Mouse (Mus musculus): ENCODE measurements at regions not wholly inside any gene's neighbourhood (a gene's known extent, or its start where the extent isn't known, plus 50 kb on each side); places are given as distances from the start of the nearest gene placed in this dataset.

- Histone ChIP-seq H3K4me1 (ENCODE audit: control insufficient read depth, insufficient read depth, low read length) (no peaks in the 10 kb centered on the region), H3K9me3 (ENCODE audit: control insufficient read depth, low read depth, low read length) (no peaks in the 10 kb centered on the region), H3K4me2 (replicated peaks; ENCODE audit: low read depth, low read length) (no peak overlapping the region), H3K27ac (ENCODE audit: low read length) (no peak overlapping the region), H3K36me3 (ENCODE audit: control insufficient read depth, insufficient read depth, low read length) (no peaks in the 10 kb centered on the region), H3K9ac (replicated peaks; ENCODE audit: low read depth, low read length) (no peak overlapping the region), H3K4me3 (ENCODE audit: low read depth, low read length) (no peak overlapping the region), H3K27me3 (ENCODE audit: control insufficient read depth, insufficient read depth, low read length) (no peaks in the 10 kb centered on the region)
- ATAC-seq (ENCODE audit: insufficient number of reproducible peaks, insufficient read depth, low FRiP score, low read depth), result no peak
- WGBS, result 67% methylated on average over 8 of the region's 8 CpGs
These were observed 210.6 kb downstream of the Csnka2ip start for GRCm38 (mm10) chr16:64391440-64392197.

GRCm38 (mm10) chr16:64368608-64369399 is 233.4 kb downstream of the Csnka2ip start:
- H3K9ac ChIP-seq (replicated peaks; ENCODE audit: low read depth, low read length), result no peak overlapping the region
- no peaks in the 10 kb centered on the region for H3K27me3 ChIP-seq (ENCODE audit: control insufficient read depth, insufficient read depth, low read length)
- no peak for ATAC-seq (ENCODE audit: insufficient number of reproducible peaks, insufficient read depth, low FRiP score, low read depth)
- H3K9me3 ChIP-seq (ENCODE audit: control insufficient read depth, low read depth, low read length), result no peaks in the 10 kb centered on the region
- no peak overlapping the region for H3K27ac ChIP-seq (ENCODE audit: low read length)
- H3K36me3 ChIP-seq (ENCODE audit: control insufficient read depth, insufficient read depth, low read length), result no peaks in the 10 kb centered on the region
- H3K4me1 ChIP-seq (ENCODE audit: control insufficient read depth, insufficient read depth, low read length), result no peaks in the 10 kb centered on the region
- H3K4me3 ChIP-seq (ENCODE audit: low read depth, low read length), result no peak overlapping the region
- H3K4me2 ChIP-seq (replicated peaks; ENCODE audit: low read depth, low read length), result no peak overlapping the region
- 63% methylated on average over 13 of the region's 13 CpGs for WGBS

- WGBS, result 49% methylated on average over 10 of the region's 10 CpGs
- Histone ChIP-seq H3K27me3 (ENCODE audit: control insufficient read depth, insufficient read depth, low read length) (no peaks in the 10 kb centered on the region), H3K4me3 (ENCODE audit: low read depth, low read length) (no peak overlapping the region), H3K4me1 (ENCODE audit: control insufficient read depth, insufficient read depth, low read length) (no peaks in the 10 kb centered on the region), H3K27ac (ENCODE audit: low read length) (no peak overlapping the region), H3K9ac (replicated peaks; ENCODE audit: low read depth, low read length) (no peak overlapping the region), H3K9me3 (ENCODE audit: control insufficient read depth, low read depth, low read length) (no peaks in the 10 kb centered on the region), H3K36me3 (ENCODE audit: control insufficient read depth, insufficient read depth, low read length) (no peaks in the 10 kb centered on the region), H3K4me2 (replicated peaks; ENCODE audit: low read depth, low read length) (no peak overlapping the region)
- no peak for ATAC-seq (ENCODE audit: insufficient number of reproducible peaks, insufficient read depth, low FRiP score, low read depth)
These were observed 254.3 kb downstream of the Csnka2ip start for GRCm38 (mm10) chr16:64347940-64348339.

- WGBS, result 80% methylated on average over 1 of the region's 1 CpGs
- H3K27me3 ChIP-seq (ENCODE audit: control insufficient read depth, insufficient read depth, low read length), result no peaks in the 10 kb centered on the region
These were observed 269.2 kb downstream of the Csnka2ip start for GRCm38 (mm10) chr16:64332887-64333455.

GRCm38 (mm10) chr16:64332195-64332886 is 269.9 kb downstream of the Csnka2ip start:
- Histone ChIP-seq H3K4me2 (replicated peaks; ENCODE audit: low read depth, low read length) (no peak overlapping the region), H3K27me3 (ENCODE audit: control insufficient read depth, insufficient read depth, low read length) (no peaks in the 10 kb centered on the region), H3K9me3 (ENCODE audit: control insufficient read depth, low read depth, low read length) (no peaks in the 10 kb centered on the region), H3K4me1 (ENCODE audit: control insufficient read depth, insufficient read depth, low read length) (no peaks in the 10 kb centered on the region), H3K9ac (replicated peaks; ENCODE audit: low read depth, low read length) (no peak overlapping the region), H3K36me3 (ENCODE audit: control insufficient read depth, insufficient read depth, low read length) (no peaks in the 10 kb centered on the region), H3K27ac (ENCODE audit: low read length) (no peak overlapping the region), H3K4me3 (ENCODE audit: low read depth, low read length) (no peak overlapping the region)
- ATAC-seq (ENCODE audit: insufficient number of reproducible peaks, insufficient read depth, low FRiP score, low read depth), result no peak
- 81% methylated on average over 8 of the region's 8 CpGs for WGBS

More at GRCm38 (mm10) chr16:64332887-64333455, 269.2 kb downstream of the Csnka2ip start:
- no peak overlapping the region for H3K9ac ChIP-seq (replicated peaks; ENCODE audit: low read depth, low read length)
- H3K4me2 ChIP-seq (replicated peaks; ENCODE audit: low read depth, low read length), result no peak overlapping the region
- H3K9me3 ChIP-seq (ENCODE audit: control insufficient read depth, low read depth, low read length), result no peaks in the 10 kb centered on the region
- no peaks in the 10 kb centered on the region for H3K4me1 ChIP-seq (ENCODE audit: control insufficient read depth, insufficient read depth, low read length)
- H3K36me3 ChIP-seq (ENCODE audit: control insufficient read depth, insufficient read depth, low read length), result no peaks in the 10 kb centered on the region
- no peak for ATAC-seq (ENCODE audit: insufficient number of reproducible peaks, insufficient read depth, low FRiP score, low read depth)
- no peak overlapping the region for H3K4me3 ChIP-seq (ENCODE audit: low read depth, low read length)
- H3K27ac ChIP-seq (ENCODE audit: low read length), result no peak overlapping the region

GRCm38 (mm10) chr16:64329264-64330060 is 272.7 kb downstream of the Csnka2ip start:
- ATAC-seq (ENCODE audit: insufficient number of reproducible peaks, insufficient read depth, low FRiP score, low read depth), result no peak
- WGBS, result 82% methylated on average over 11 of the region's 11 CpGs
- no peaks in the 10 kb centered on the region for H3K36me3 ChIP-seq (ENCODE audit: control insufficient read depth, insufficient read depth, low read length)
- H3K4me2 ChIP-seq (replicated peaks; ENCODE audit: low read depth, low read length), result no peak overlapping the region
- H3K27ac ChIP-seq (ENCODE audit: low read length), result no peak overlapping the region
- no peaks in the 10 kb centered on the region for H3K4me1 ChIP-seq (ENCODE audit: control insufficient read depth, insufficient read depth, low read length)
- H3K9ac ChIP-seq (replicated peaks; ENCODE audit: low read depth, low read length), result no peak overlapping the region
- H3K9me3 ChIP-seq (ENCODE audit: control insufficient read depth, low read depth, low read length), result no peaks in the 10 kb centered on the region
- no peaks in the 10 kb centered on the region for H3K27me3 ChIP-seq (ENCODE audit: control insufficient read depth, insufficient read depth, low read length)
- no peak overlapping the region for H3K4me3 ChIP-seq (ENCODE audit: low read depth, low read length)

- Histone ChIP-seq H3K27ac (ENCODE audit: low read length) (no peak overlapping the region), H3K36me3 (ENCODE audit: control insufficient read depth, insufficient read depth, low read length) (no peaks in the 10 kb centered on the region), H3K27me3 (ENCODE audit: control insufficient read depth, insufficient read depth, low read length) (no peaks in the 10 kb centered on the region), H3K9ac (replicated peaks; ENCODE audit: low read depth, low read length) (no peak overlapping the region), H3K4me3 (ENCODE audit: low read depth, low read length) (no peak overlapping the region), H3K4me1 (ENCODE audit: control insufficient read depth, insufficient read depth, low read length) (no peaks in the 10 kb centered on the region), H3K4me2 (replicated peaks; ENCODE audit: low read depth, low read length) (no peak overlapping the region), H3K9me3 (ENCODE audit: control insufficient read depth, low read depth, low read length) (no peaks in the 10 kb centered on the region)
- ATAC-seq (ENCODE audit: insufficient number of reproducible peaks, insufficient read depth, low FRiP score, low read depth), result no peak
- WGBS, result 63% methylated on average over 4 of the region's 4 CpGs
These were observed 283.3 kb downstream of the Csnka2ip start for GRCm38 (mm10) chr16:64318796-64319493.

Data from stomach, embryonic 14.5 days (tissue).